Mouse (Mus musculus) bone marrow macrophage, adult 2 months (primary cell): Measurements from ENCODE around the gene Cd8a.

Source experiments
- CTCF ChIP-seq: IDR thresholded peaks from 2 replicates; pipeline ENCODE4 v1.5.1; 2012; ENCODE audit warnings: low read depth, mild to moderate bottlenecking, low read length, moderate library complexity
- POLR2A ChIP-seq: IDR thresholded peaks from 2 replicates; pipeline ENCODE4 v1.6.1; 2012; ENCODE audit warnings: mild to moderate bottlenecking, low read depth, low read length, borderline replicate concordance

- TF ChIP-seq CTCF (no peak), POLR2A (no peak)
Measured at GRCm38 (mm10) chr6:71396016-71396415, 22.8 kb downstream of the Cd8a start.
